Mouse (Mus musculus) heart, embryonic 16.5 days (tissue): ENCODE results near the gene Mgat2. TPM values are rescaled to one million over a fixed set of nuclear protein-coding genes. Genes with fewer than 3 reads are reported as not detected.

Experiments used
- ATAC-seq: fragments of 200-750 bp; cut with Nextera tagmentation; replicated peaks from 2 replicates; pipeline ENCODE4 v1.8.0; 2017; ENCODE audit warnings: moderate number of reproducible peaks; ENCODE audit not compliant: insufficient read depth, low FRiP score; ENCODE audit errors: extremely low read depth
- H3K27ac ChIP-seq: fragments of 300-500 bp; sonication (generic); 2 replicates; pipeline ENCODE4 v1.5.1; 2014; ENCODE audit warnings: mild to moderate bottlenecking, low read length, control low read depth, moderate library complexity
- H3K27me3 ChIP-seq: fragments of 300-500 bp; sonication (generic); 2 replicates; pipeline ENCODE4 v1.6.1; 2014; ENCODE audit warnings: low read length, mixed read lengths; ENCODE audit not compliant: control insufficient read depth, insufficient read depth
- H3K36me3 ChIP-seq: fragments of 300-500 bp; sonication (generic); 2 replicates; pipeline ENCODE4 v1.6.1; 2014; ENCODE audit not compliant: control insufficient read depth, insufficient read depth
- H3K4me1 ChIP-seq: fragments of 300-500 bp; sonication (generic); 2 replicates; pipeline ENCODE4 v1.6.1; 2014; ENCODE audit warnings: low read length, mixed read lengths; ENCODE audit not compliant: control insufficient read depth, insufficient read depth
- H3K4me2 ChIP-seq: fragments of 300-500 bp; sonication (generic); 2 replicates; pipeline ENCODE4 v1.6.1; 2014; ENCODE audit warnings: low read depth, mild to moderate bottlenecking, control low read depth, low read length
- H3K4me3 ChIP-seq: fragments of 300-500 bp; sonication (generic); 2 replicates; pipeline ENCODE4 v1.5.1; 2014; ENCODE audit warnings: mild to moderate bottlenecking, control low read depth, low read length
- H3K9ac ChIP-seq: fragments of 300-500 bp; sonication (generic); 2 replicates; pipeline ENCODE4 v1.6.1; 2014; ENCODE audit warnings: low read length, control low read depth
- H3K9me3 ChIP-seq: fragments of 300-500 bp; sonication (generic); replicated peaks from 2 replicates; pipeline ENCODE4 v1.6.1; 2016; ENCODE audit warnings: low read length; ENCODE audit not compliant: control insufficient read depth
- WGBS: fragments of 180-500 bp; shearing (Covaris S2); extraction: QIAGEN DNeasy Blood & Tissue Kit; methylation state at CpG from one replicate; pipeline ENCODE4 v1.1.7; 2014; 5-methylcytosine and 5-hydroxymethylcytosine counted together
- polyA plus RNA-seq: library from polyadenylated mRNA; unstranded; fragments of >200 nt; fragmentation: Nextera tagmentation; extraction: Ambion mirVana; gene quantifications from 2 replicates; pipeline ENCODE4 v1.2.1, GENCODE M21; 2015

The Mgat2 gene
- polyA plus RNA-seq, 1 experiment from 2014 or later: 40.2 TPM

GRCm38 (mm10) chr12:69168461-69169106 is 15.4 kb upstream of the Mgat2 start, which contains the start of gene Lrr1:
Lrr1 (plus strand) TSS chr12:69168814.
- Histone ChIP-seq H3K9me3 (no peaks in the 10 kb centered on the region), H3K4me3 (peak within 1 kb of the TSS; percentile 62), H3K9ac (peak within 1 kb of the TSS; percentile 73), H3K36me3 (peaks cover 8% of the 10 kb centered on the region), H3K4me1 (peaks cover 14% of the 10 kb centered on the region), H3K4me2 (peak within 1 kb of the TSS; percentile 72), H3K27me3 (no peaks in the 10 kb centered on the region), H3K27ac (peak within 1 kb of the TSS; percentile 62)
- ATAC-seq: peak; percentile 90
- WGBS: under 1% methylated on average over 40 of the region's 40 CpGs

GRCm38 (mm10) chr12:69171307-69171706 is 12.7 kb upstream of the Mgat2 start:
- no peak overlapping the region for H3K4me2 ChIP-seq
- no peak overlapping the region for H3K9ac ChIP-seq
- H3K36me3 ChIP-seq: peaks cover 19% of the 10 kb centered on the region
- no peaks in the 10 kb centered on the region for H3K27me3 ChIP-seq
- no peak overlapping the region for H3K27ac ChIP-seq
- 89% methylated on average over 2 of the region's 2 CpGs for WGBS
- peaks cover 14% of the 10 kb centered on the region for H3K4me1 ChIP-seq
- ATAC-seq: no peak
- H3K4me3 ChIP-seq: no peak overlapping the region
- H3K9me3 ChIP-seq: no peaks in the 10 kb centered on the region

GRCm38 (mm10) chr12:69175975-69176374 is 8.0 kb upstream of the Mgat2 start:
- Histone ChIP-seq H3K27ac (no peak overlapping the region), H3K36me3 (peaks cover 22% of the 10 kb centered on the region), H3K4me1 (no peaks in the 10 kb centered on the region), H3K9ac (no peak overlapping the region), H3K27me3 (no peaks in the 10 kb centered on the region), H3K9me3 (no peaks in the 10 kb centered on the region), H3K4me2 (no peak overlapping the region), H3K4me3 (no peak overlapping the region)
- ATAC-seq: no peak
- 89% methylated on average over 3 of the region's 3 CpGs for WGBS

GRCm38 (mm10) chr12:69177526-69177925 is 6.4 kb upstream of the Mgat2 start:
- no peaks in the 10 kb centered on the region for H3K9me3 ChIP-seq
- H3K9ac ChIP-seq: no peak overlapping the region
- peaks cover 28% of the 10 kb centered on the region for H3K36me3 ChIP-seq
- H3K27me3 ChIP-seq: no peaks in the 10 kb centered on the region
- H3K4me1 ChIP-seq: 0 out of 2 replicates have a peak, but pooled peaks cover 3% of the 10 kb centered on the region
- 78% methylated on average over 3 of the region's 3 CpGs for WGBS
- no peak overlapping the region for H3K4me2 ChIP-seq
- no peak for ATAC-seq
- no peak overlapping the region for H3K27ac ChIP-seq
- H3K4me3 ChIP-seq: no peak overlapping the region

DNA sequence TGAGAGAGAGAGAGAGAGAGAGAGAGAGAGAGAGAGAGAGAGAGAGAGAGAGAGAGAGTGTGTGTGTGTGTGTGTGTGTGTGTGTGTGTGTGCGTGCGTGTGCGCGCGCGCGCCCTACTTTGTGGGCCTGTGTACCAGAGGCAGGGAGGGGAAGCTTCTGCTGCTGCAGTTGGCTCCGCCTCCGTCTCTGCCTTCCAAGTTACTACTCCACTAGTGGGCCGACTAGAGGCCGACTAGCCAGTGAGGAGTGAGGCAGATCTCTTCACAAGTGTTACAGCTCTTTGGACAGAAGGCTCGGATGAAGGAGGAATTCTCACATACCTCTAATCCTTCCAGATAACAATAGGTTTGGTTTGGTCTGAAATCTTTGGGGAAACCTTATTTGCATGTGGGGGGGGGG is 4.6 kb upstream of the Mgat2 start:
- Histone ChIP-seq H3K27ac (no peak overlapping the region), H3K9me3 (no peaks in the 10 kb centered on the region), H3K4me3 (no peak overlapping the region), H3K9ac (no peak overlapping the region), H3K4me1 (peaks cover 5% of the 10 kb centered on the region; the same call in 1 of the 2 replicates), H3K36me3 (peaks cover 23% of the 10 kb centered on the region), H3K4me2 (no peak overlapping the region), H3K27me3 (no peaks in the 10 kb centered on the region)
- ATAC-seq: no peak
- WGBS: 64% methylated on average over 12 of the region's 12 CpGs

DNA sequence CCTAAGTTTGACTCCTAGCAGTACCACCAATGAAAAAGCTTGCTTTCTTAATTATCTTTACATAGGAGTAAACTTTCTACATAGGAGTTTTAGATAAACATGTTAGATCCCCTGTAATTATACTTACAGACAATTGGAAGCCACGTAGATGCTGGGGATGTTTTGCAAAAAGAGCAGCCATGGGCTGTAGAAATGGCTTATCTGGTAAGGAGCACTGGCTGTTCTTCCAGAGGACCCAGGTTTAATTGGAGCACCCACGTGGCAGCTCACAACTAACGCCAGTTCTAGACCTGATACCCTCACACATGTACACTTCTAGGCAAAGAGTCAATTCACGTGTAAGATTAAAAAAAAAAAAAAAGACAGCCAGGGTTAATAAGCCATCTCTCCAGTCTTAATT is 2.2 kb upstream of the Mgat2 start:
- WGBS: 80% methylated on average over 4 of the region's 4 CpGs
- Histone ChIP-seq H3K9ac (no peak overlapping the region), H3K27me3 (no peaks in the 10 kb centered on the region), H3K9me3 (no peaks in the 10 kb centered on the region), H3K4me1 (peaks cover 17% of the 10 kb centered on the region), H3K27ac (no peak overlapping the region), H3K4me2 (no peak overlapping the region), H3K36me3 (peaks cover 13% of the 10 kb centered on the region), H3K4me3 (no peak overlapping the region)
- ATAC-seq: no peak

DNA sequence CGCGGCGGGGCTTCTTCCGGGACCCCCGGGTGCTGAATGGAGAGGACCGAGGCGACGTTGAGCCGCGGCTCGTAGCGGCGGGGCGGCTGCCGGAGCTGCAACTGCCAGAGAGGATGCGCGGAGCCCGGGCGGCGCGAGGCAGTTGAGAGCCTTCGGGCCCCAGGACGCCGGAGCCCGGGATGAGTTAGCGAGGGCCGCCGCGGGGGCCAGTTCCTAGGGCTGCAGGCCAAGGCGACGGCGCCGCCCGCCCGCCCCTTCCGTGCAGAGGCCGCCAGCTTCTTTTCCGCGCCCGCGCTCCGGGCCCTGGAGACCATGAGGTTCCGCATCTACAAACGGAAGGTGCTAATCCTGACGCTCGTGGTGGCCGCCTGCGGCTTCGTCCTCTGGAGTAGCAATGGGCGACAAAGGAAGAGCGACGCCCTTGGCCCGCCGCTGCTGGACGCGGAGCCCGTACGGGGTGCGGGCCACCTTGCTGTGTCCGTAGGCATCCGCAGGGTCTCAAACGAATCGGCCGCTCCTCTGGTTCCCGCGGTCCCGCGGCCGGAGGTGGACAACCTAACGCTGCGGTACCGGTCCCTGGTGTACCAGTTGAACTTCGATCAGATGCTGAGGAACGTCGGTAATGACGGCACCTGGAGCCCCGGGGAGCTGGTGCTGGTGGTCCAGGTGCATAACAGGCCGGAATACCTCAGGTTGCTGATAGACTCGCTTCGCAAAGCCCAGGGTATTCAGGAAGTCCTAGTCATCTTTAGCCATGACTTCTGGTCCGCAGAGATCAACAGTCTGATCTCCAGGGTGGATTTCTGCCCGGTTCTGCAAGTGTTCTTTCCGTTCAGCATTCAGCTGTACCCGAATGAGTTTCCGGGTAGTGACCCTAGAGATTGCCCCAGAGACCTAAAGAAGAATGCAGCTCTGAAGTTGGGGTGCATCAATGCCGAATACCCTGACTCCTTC is 662 bp downstream of the Mgat2 start:
- Histone ChIP-seq H3K4me2 (peak overlapping the region; percentile 91), H3K36me3 (peaks cover 15% of the 10 kb centered on the region), H3K4me1 (peaks cover 22% of the 10 kb centered on the region), H3K9ac (peak overlapping the region; percentile 82), H3K27me3 (no peaks in the 10 kb centered on the region), H3K4me3 (peak overlapping the region; percentile 92), H3K9me3 (no peaks in the 10 kb centered on the region), H3K27ac (peak overlapping the region; percentile 90)
- WGBS: 2% methylated on average over 78 of the region's 86 CpGs
- peak; percentile 73 for ATAC-seq

GRCm38 (mm10) chr12:69185371-69185770 is 1.4 kb downstream of the Mgat2 start:
- 71% methylated on average over 7 of the region's 7 CpGs for WGBS
- Histone ChIP-seq H3K27ac (peak overlapping the region; percentile 90), H3K4me2 (peak overlapping the region; percentile 91), H3K9me3 (no peaks in the 10 kb centered on the region), H3K4me1 (peaks cover 22% of the 10 kb centered on the region), H3K27me3 (no peaks in the 10 kb centered on the region), H3K4me3 (peak overlapping the region; percentile 92), H3K9ac (peak overlapping the region; percentile 82), H3K36me3 (peaks cover 15% of the 10 kb centered on the region)
- ATAC-seq: no peak
